Mouse (Mus musculus): Measurements from ENCODE around the gene Gabarap. TPM values are rescaled to one million over a fixed set of nuclear protein-coding genes. Genes with fewer than 3 reads are reported as not detected.

The Gabarap gene
- 100 to 1,000 TPM; 537 TPM for total RNA-seq (2023)

DNA sequence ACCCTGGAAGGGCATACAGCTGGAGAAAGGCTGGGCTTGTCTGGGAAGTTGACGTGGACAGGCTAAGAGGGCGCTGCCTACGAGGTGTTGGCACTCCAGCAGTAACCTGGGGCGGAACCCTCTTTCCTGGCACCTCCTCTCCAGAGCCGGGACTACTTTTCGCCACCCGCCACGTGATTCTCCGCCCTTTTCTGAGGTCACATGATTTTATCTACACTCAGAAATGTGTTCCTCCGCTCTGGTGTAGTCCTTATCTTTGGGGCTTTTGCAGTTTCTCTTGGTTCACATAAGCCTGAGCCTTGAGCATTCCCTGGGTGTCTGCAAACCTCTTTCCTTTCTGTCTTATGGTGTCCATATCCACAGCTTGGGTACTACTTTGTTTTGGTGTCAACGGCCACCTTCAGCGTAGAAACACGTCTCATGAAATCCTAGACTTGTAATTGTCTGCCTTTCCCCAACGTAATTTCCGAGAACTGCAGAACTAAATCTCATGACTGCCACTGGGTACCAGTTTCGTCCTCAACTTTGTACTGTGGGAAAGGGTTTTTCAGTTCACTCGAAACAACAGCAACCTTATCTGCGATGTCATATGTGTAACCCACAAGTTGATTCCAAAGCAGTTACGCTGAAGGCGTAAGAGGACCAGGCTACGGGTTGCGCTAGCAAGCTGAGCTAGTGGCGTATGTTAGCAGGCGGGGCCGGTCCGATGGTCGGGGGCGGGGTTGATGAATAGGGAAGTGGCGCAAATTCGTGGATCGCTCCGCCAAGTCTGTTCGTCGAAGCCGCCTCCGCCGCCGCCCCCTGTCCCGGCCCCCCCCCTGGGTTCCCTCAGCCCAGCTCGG is at the start of gene Gabarap:
Gene Gabarap, plus strand, starts transcription at position 294 of the 842 bp plus-strand sequence.

GRCm38 (mm10) chr11:69948066-69948762 is 42.7 kb upstream of the Gabarap start, which contains the start of gene Slc2a4:
TSS of gene Slc2a4 (minus strand) at chr11:69948188.

DNA sequence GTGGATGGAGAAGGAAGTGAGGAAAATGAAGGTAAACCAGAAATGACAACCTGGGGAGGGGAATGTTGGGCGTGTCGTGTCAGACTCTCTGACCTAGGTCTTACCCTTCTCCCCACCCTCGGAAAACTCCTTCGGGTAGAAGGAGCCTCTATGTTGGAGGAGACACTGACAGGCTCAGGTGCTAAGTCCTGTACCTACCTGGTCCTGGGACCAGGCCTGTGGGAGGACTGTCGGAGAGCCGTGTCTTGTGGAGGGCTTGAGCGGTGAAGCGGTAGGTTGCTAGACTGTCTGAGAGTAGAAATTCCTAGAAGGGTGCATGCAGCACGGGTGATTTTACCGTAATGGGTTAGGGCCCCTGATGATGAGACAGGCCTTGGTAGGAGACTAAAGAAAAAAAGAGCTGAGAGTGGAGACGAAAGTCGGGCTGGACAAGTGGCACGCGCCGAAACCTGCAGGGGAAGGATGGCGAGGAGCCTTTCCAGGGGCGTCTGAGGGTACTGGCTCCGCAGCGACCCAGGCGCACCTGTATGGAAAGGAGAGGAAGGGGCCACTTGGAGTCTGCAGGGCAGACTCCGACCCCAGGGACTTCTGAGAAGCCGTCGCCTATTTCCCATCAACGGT is 26.2 kb upstream of the Gabarap start, which contains the start of gene Cldn7:
Gene Cldn7, plus strand, starts transcription at position 130 of the 621 bp plus-strand sequence.

DNA sequence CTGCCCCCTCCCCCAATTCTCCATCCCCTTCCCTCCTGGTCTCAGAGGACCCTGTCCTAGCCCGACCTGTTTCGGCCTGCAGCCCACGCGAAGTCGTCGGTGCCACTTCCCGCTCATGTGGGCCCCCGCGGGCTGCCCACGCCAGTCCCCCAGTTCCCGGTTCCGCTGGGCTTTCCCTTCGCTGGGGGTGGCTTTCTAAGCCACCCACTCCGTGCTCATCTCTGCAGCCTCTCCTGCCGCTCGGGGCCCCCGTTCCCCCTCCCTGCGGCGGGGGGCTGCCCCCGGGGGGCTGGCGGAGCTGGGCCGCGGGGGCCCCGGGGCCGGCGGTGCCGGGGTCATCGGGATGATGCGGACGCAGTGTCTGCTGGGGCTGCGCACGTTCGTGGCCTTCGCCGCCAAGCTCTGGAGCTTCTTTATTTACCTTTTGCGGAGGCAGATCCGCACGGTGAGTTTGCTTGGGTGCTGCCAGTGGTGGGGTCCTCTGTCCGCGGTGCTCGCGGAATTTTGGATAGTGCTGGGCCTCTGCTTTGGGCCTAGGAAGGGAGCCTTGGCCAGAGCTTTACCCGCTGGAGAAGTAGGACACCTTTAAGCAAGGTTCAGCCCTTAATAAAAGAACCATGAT is 9.7 kb upstream of the Gabarap start, which contains the start of gene Ctdnep1:
Gene Ctdnep1, plus strand, starts transcription at position 16 of the 622 bp plus-strand sequence.

DNA sequence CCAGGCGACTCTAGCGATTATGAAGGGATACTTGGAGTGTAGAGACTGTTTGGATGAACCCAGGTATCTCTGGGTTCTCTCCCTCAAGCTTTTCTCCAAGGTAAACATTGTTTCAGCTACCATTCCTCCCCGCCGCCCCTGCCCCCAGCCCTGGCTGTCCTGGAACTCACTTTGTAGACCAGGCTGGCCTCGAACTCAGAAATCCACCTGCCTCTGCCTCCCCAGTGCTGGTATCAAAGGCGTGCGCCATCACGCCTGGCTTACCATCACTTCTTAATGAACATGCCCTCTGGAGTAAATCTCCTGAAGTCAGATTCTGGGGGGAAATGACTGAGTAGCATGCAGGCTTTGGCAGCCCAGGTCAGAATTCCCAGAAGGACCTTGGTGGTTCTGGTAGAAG is 8.7 kb upstream of the Gabarap start, which contains the start of gene Elp5:
Gene Elp5, minus strand, starts transcription at position 293 of the 400 bp plus-strand sequence.

DNA sequence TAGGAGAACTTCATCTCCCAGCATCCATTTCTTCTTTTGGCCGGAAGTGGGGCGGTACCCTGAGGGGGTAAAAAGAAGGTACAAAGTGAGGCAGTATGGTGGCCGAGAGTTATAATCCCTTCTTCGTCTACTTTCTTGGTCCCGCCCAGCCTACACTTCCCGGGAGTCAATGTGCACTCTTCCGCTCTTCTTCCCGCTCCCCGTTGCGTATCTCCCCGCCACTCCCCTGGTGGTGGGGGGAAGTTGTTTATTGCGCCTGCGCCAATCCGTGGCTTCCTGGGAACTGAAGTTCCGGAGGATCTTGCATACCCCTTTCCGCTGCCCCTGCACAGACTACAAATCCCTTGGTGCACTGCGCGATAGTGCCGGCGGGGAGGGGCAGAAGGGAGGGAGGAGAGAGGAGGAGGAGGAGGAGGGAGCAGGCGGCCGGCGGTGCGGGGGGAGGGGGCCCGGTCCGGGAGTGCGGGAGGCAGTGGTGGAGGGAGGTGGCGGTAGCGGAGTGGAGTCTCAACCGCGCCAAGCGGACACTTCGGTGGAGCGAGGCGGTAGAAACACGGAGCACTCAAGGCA is 4.5 kb downstream of the Gabarap start, which contains the start of gene Phf23:
Gene Phf23, plus strand, starts transcription at position 387 of the 570 bp plus-strand sequence.

DNA sequence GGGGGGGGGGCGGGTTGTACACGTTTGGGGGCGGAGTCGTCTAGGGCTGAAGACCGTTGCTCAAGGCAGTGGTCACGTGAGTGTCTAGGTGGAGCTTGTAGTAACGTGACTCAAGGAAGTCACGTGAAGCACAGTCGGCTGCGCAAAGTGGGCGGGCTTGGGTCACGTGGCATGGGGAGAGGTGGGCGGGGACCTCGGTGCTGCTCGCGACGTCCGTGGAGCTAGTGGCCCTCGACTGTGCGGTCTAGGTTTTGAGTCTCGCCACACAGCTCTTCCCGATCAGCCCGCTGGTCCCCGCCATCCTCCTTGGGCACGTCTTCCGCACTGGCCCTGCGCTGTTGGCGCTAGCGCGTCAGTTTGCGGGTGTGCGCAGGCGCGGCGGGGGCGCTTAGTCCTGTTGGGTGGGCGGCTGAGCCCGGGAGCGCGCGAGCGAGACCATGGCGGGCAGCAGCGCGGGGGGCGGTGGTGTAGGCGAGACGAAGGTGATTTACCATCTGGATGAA is 9.5 kb downstream of the Gabarap start, which contains the start of gene Dvl2:
Gene Dvl2, plus strand, starts transcription at position 200 of the 503 bp plus-strand sequence.

DNA sequence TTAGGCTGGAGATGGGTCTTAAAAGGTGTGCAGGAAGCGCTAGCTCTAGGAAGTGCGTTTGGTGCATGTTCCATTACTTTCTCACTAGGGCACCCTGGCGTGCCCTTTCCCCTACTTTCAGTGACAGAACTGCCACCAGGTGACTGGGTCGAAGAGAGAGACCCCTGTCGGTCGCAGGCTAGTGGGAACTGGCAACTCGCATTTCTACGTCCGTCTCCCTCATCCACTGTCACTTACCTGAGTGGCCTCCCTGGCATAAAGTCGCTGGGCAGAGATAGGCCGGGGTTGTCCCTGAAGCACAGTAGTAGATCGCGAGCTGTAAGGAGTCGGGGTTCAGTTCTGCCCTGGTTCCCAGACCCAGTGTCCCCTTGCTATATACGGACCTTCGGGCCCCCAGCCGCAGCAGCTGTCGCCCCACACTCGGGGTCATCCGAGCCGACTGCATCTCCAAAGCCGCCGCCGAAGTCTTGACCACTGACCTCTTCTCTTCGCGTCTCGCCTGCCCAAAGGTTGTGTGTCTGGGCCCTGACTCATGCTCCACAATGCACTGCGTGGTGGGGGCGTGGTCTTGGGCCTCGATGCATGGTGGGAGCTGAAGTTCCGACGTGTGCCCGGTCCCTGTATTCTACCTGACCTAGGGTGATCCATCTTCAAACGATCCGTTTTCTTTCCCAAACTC is 24.1 kb downstream of the Gabarap start, which contains the start of gene Acadvl:
Gene Acadvl, minus strand, starts transcription at position 532 of the 679 bp plus-strand sequence.

GRCm38 (mm10) chr11:70016669-70017068 is 25.7 kb downstream of the Gabarap start, which contains the start of gene Dlg4:
TSS of gene Dlg4 (plus strand) at chr11:70016942.

Other genes starting within 250 kb of the Gabarap start
- gene Polr2a, start 232.5 kb upstream of the Gabarap start, total RNA-seq (2023): 10 to 100 TPM; 81.5 to 86.5 TPM
- not detected for gene Slc35g3, start 229.2 kb upstream of the Gabarap start, total RNA-seq (2023)
- 1 to 10 TPM; 2.8 to 2.9 TPM for gene Zbtb4, start 225.2 kb upstream of the Gabarap start, total RNA-seq (2023)
- 1 to 10 TPM in 1 of 2 experiments, under 1 TPM in 1; 0.86 to 1.8 TPM for gene Chrnb1, start 195.2 kb upstream of the Gabarap start, total RNA-seq (2023)
- gene Fgf11, start 189.3 kb upstream of the Gabarap start, total RNA-seq (2023): under 1 TPM in 1 of 2 experiments, not detected in 1; 0.11 TPM
- gene Tmem102, start 185.5 kb upstream of the Gabarap start, total RNA-seq (2023): not detected
- not detected for gene Gm39566, start 175.8 kb upstream of the Gabarap start, total RNA-seq (2023)
- not detected for gene Spem2, start 172.7 kb upstream of the Gabarap start, total RNA-seq (2023)
- gene Spem1, start 169.0 kb upstream of the Gabarap start, total RNA-seq (2023): not detected
- 1 to 10 TPM; 1.5 to 1.8 TPM for gene Nlgn2, start 153.4 kb upstream of the Gabarap start, total RNA-seq (2023)
- gene Tmem256, start 152.6 kb upstream of the Gabarap start, total RNA-seq (2023): 100 to 1,000 TPM in 1 of 2 experiments, 10 to 100 TPM in 1; 99.9 to 101 TPM
- gene Plscr3, start 144.8 kb upstream of the Gabarap start, total RNA-seq (2023): 10 to 100 TPM; 34.4 to 38.0 TPM
- not detected for gene Tnk1, start 132.4 kb upstream of the Gabarap start, total RNA-seq (2023)
- gene Tmem95, start 113.1 kb upstream of the Gabarap start, total RNA-seq (2023): not detected
- 1 to 10 TPM; 8.4 to 8.8 TPM for gene Kctd11, start 109.7 kb upstream of the Gabarap start, total RNA-seq (2023)
- gene Acap1, start 95.6 kb upstream of the Gabarap start, total RNA-seq (2023): 100 to 1,000 TPM; 261 to 285 TPM
- gene 2810408A11Rik, start 90.2 kb upstream of the Gabarap start, total RNA-seq (2023): 1 to 10 TPM in 1 of 2 experiments, under 1 TPM in 1; 0.95 to 1.9 TPM
- gene Neurl4, start 90.1 kb upstream of the Gabarap start, total RNA-seq (2023): 10 to 100 TPM; 17.9 to 18.5 TPM
- 10 to 100 TPM; 75.4 to 79.7 TPM for gene Gps2, start 77.3 kb upstream of the Gabarap start, total RNA-seq (2023)
- gene Eif5a, start 69.2 kb upstream of the Gabarap start, total RNA-seq (2023): 100 to 1,000 TPM; 498 to 503 TPM
- not detected for gene Ybx2, start 55.3 kb upstream of the Gabarap start, total RNA-seq (2023)
- gene Slc2a4, start 43.0 kb upstream of the Gabarap start, total RNA-seq (2023): under 1 TPM; 0.55 to 0.60 TPM
- not detected for gene Cldn7, start 26.4 kb upstream of the Gabarap start, total RNA-seq (2023)
- gene Ctdnep1, start 10.0 kb upstream of the Gabarap start, total RNA-seq (2023): 10 to 100 TPM; 65.2 to 68.4 TPM
- 10 to 100 TPM; 25.3 to 27.8 TPM for gene Elp5, start 8.6 kb upstream of the Gabarap start, total RNA-seq (2023)
- gene Phf23, start 4.6 kb downstream of the Gabarap start, total RNA-seq (2023): 10 to 100 TPM; 43.3 to 47.1 TPM
- gene Dvl2, start 9.5 kb downstream of the Gabarap start, total RNA-seq (2023): 10 to 100 TPM; 17.5 to 21.4 TPM
- gene Acadvl, start 24.3 kb downstream of the Gabarap start, total RNA-seq (2023): 10 to 100 TPM; 34.6 to 40.2 TPM
- gene Dlg4, start 25.8 kb downstream of the Gabarap start, total RNA-seq (2023): 1 to 10 TPM; 5.7 to 6.7 TPM
- gene Asgr1, start 62.9 kb downstream of the Gabarap start, total RNA-seq (2023): not detected
- under 1 TPM in 1 of 2 experiments, not detected in 1; 0.42 TPM for gene Asgr2, start 101.5 kb downstream of the Gabarap start, total RNA-seq (2023)
- gene Mgl2, start 139.2 kb downstream of the Gabarap start, total RNA-seq (2023): 10 to 100 TPM; 11.4 to 12.2 TPM
- gene Clec10a, start 165.1 kb downstream of the Gabarap start, total RNA-seq (2023): 10 to 100 TPM; 13.5 to 18.3 TPM
- not detected for gene Slc16a11, start 221.6 kb downstream of the Gabarap start, total RNA-seq (2023)
- 1 to 10 TPM; 1.3 to 1.7 TPM for gene Slc16a13, start 229.9 kb downstream of the Gabarap start, total RNA-seq (2023)
- gene Bcl6b, start 238.7 kb downstream of the Gabarap start, total RNA-seq (2023): under 1 TPM in 1 of 2 experiments, not detected in 1; 0.13 TPM
- 10 to 100 TPM; 39.0 to 42.3 TPM for gene 0610010K14Rik, start 246.8 kb downstream of the Gabarap start, total RNA-seq (2023)
- 1 to 10 TPM; 3.8 to 6.1 TPM for gene Gm21988, start 248.7 kb downstream of the Gabarap start, total RNA-seq (2023)
- 100 to 1,000 TPM; 105 to 118 TPM for gene Rnasek, start 248.7 kb downstream of the Gabarap start, total RNA-seq (2023)

Measured in neutrophil, adult 59 days (primary cell).